Mouse (Mus musculus) ovary, postnatal 14 days (tissue): ENCODE data around the gene Ddx31.

ENCODE experiments used
- DNase-seq: peaks from one replicate; pipeline ENCODE4 v3.0.0; 2022; ENCODE audit warnings: low spot score

The Ddx31 gene

DNA sequence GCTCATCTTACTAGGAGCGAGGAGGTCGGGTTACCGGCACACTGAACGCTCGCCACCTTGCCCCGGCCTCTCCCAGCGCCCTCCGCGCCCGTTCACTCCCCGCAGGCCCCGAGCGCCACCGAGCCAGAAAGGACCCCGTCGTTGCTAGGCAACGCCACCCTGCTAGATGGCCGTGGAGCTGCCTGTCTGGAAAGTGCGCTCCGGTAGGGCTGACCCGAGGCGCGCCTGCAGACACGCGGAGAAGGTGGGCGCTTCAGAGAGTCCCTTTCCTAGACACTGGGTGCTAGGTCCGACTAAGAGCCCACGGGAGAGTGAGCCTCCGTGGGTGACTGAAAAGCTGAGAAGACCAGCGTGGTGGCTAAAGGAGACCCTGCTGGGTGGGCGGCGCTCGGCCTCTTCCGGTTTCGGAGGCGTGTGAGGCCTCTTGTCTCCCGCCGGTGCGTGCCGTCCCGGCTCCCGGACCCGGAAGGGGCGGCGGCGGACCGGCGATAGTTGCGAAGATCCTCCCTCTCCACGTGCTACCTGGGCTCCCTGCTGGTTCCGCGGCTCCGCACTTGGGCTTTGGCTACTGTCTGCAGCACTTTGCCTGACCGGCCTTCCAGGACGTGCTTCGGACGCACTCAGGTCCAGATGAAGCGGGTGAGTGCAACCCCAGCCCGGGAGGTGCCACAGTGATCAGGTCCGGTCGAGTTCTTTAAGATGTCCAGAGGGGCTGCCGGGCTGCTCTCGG, at the start of gene Ddx31, which contains the start of gene Gtf3c4:
Gene Ddx31, plus strand, starts transcription at position 185 of the 730 bp plus-strand sequence.
Gene Gtf3c4, minus strand, starts transcription at position 139 of the 730 bp plus-strand sequence.
- DNase-seq, result peak; percentile 92

DNA sequence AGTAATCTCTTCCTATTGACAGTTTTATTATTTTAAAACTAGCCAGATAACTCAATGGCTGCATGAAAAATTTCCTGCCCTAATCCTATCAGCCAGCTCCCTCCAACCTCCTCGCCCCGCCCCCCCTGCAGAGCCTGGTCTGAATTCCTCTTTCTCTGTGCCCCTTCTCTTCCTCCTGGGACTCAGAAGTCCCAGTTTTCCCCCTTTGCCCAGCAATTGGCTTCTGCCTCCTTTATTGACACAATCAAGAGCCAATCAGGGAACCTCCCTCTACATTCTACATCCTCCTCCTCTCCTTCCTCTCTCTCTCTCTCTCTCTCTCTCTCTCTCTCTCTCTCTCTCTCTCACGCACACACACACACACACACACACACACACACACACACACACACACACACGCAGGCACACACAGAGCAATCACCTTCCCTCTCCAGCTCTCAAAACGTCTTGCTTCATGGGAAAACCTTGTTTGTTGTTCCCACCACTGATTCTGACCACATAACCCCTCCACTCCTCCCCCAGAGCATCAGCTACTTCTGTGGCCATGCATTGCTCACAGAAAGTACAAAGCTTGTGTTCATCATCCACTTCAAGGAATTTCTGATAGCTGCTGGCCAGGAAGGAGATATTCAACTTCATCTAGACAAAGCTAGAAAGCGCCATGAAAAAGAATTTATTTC, 47.1 kb upstream of the Ddx31 start:
- peak; percentile 13 for DNase-seq

DNA sequence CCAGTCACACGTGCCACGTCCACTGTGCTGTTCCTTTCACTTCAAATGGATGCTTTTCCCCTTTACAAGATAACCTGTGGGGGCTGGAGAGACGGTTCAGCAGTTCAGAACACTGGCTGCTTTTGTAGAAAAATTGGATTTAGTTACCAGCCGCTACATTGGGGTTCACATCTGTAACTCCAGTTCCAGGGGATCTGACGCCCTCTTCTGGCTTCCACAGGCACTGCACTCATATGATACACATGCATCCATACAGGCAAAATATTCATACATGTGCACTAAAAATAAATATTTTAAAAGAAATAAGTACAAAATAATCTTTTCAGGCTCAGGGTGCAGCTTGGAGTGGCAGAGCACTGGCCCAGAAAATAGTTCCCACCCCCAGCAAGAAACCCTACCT, 45.6 kb upstream of the Ddx31 start:
- DNase-seq, result no peak

DNA sequence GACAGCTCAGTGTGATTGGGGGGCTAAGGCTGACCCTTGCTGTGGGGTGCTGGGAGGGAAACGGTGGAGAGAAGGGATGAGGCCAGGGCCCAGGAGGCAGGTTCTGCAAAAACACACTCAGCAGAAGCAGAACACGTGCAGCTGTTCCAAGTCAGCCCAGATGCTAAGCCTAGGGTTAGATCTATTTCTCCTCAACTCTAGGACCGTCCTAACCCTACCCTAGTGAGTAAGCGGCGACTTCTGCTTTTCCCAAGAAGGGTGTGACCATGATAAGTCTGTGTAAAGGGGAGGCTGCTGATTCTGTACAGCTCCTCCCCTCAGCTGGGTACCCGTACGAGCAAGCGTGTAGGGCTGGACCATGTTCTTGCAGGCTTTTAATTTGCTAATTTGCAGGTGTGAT, 43.9 kb upstream of the Ddx31 start:
- no peak for DNase-seq

DNA sequence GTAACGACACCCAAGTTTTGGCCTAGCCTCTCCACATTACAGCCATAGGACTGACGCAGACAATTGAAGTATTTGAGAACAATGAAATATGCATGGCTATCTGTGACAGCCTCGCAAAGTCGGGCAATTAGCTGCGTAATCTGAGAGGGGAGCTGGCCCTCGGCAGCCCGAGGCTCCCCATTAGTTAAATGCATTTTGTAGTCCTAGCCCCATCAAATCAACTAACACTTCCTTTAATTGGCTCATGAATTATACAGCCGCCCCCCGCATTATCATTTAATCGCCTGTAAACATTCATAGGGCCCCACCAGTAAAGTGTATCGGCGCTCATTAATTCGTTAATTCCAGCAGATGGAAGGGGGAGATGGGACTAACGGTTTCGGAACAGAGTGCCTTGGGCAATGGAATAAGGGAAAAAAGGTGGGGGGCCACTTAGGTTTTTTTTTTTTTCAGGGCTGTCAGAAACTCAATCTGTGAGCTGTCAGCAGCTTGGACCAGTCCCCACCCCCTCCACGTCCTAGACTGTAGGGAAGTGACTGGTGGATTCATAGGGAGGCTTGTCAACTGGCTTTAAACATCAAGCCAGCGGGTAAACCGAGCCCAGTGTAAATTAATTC, 42.6 kb upstream of the Ddx31 start:
- no peak for DNase-seq

DNA sequence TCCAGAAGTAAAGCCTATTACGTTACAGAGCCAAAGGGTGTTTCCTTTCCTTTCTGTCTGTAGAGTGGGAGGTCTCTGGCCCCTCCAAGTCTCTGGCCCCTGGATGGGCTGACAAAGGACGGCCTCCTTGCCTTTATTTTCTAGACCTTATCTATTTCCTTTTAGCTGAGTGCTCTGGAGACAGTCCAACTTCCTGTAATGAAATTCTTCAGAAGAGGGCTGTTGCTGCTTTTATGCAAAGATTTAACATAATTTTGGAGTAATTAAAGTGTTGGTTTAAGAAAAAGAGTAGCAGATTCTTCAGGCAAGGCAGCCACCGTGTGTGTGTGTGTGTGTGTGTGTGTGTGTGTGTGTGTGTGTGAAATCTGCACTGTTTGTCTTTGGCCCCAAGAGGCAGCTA, 41.8 kb upstream of the Ddx31 start:
- DNase-seq, result no peak

DNA sequence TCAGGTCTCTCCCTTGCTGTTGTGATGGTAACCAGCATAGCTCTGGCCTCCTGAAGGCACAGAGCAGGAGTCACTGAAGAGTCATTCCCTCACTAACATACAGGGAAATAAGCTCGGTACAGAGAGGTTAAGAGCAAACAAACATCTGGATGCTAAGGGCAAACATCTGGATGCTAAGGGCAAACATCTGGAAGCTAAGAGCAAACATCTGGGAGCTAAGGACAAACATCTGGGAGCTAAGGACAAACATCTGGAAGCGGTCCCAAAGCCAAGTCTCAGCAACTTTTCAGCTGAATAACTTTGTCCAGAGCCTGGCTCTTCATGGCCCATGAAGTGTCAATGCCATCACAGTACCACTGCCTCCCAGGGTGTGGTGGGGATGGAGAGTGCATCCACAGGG, 40.6 kb upstream of the Ddx31 start:
- no peak for DNase-seq

DNA sequence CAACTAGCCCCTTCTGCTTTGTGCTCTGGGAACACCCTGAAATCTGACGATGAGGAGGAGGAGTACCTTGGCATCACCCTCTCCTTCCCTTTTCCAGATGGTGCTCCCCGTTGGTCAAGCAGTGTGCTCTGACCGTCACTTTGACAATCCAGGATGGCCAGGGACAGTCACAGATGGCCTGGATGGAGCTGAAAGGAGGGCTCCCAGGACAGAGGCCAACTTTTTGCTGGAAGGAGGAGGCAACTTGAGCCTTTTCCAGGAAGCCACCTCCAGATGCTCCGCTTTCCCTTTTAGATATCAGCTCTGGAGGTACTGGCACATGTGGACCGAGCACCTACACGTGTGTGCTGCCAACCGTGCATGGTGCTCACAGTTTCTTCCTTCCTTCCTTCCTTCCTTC, 36.8 kb upstream of the Ddx31 start:
- DNase-seq, result no peak

DNA sequence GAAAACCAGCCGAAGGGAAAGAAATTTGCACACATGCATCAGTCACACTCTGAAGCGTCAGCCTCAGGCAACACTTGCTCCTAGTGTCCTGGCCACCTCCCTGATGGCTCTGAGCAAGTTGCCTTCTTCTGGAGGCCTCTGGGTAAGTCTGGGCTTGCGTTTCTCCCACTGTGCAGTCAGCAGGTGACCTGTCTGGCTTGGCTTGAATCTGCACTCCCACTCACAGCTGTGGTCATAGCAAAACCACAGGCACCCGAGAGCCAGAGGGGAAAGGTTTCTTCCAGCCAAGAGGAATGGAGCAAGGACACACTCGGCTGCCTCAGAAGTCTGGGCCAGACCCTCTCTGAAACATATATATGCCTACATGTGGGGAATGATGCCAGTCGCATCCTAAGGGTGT, 31.4 kb upstream of the Ddx31 start:
- DNase-seq, result no peak

DNA sequence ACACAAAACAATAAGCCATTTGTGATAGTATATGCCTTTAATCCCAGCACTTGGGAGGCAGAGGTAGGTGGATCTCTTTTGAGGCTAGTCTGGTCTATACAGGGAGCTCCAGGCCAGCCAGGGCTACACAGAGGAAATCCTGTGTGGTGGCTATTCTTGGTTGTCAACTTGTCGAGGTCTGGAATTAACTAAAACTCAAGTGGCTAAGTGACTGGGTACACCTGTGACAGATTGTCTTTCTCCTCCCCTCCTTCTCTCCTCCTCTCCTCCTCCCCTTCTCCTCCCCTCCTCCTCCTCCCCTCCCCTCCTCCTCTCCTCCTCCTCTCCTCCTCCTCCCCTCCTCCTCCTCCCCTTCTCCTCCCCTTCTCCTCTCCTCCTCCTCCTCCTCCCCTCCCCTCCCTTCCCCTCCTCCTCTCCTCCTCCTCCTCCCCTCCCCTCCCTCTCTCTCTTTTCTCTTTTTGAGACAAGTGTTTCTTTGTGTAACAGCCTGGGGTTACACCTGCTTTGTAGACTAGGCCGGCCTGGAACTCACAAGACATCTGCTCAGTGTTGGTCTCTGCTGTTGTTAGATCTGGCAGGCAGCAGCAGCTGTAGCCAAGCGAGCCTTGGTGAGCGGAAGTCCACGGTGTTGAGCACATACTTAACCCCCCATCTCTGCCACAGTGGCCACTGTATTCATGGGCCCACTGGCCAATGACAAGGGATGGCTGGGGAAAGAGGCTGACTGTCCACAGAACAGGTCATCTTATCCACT, 29.8 kb upstream of the Ddx31 start:
- DNase-seq, result no peak

DNA sequence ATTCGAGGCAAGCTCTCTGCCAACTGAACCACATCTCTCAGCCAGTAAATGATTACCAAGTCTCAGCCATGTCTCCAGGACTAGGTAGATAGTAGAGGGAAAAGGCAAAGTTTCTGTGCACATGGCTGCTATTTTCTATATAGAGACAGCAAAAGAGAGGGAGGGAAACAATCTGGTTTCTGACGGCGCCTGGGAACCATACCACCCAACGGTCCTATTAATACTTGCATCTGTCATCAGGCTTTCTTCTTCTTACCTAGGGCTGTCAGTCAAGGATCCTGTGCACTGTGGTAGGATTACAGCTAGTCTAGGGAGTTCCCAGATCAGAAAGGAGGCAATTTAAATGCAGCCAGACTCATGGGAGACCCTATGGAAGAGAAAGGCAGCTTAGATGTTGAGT, 21.3 kb upstream of the Ddx31 start:
- DNase-seq, result no peak

DNA sequence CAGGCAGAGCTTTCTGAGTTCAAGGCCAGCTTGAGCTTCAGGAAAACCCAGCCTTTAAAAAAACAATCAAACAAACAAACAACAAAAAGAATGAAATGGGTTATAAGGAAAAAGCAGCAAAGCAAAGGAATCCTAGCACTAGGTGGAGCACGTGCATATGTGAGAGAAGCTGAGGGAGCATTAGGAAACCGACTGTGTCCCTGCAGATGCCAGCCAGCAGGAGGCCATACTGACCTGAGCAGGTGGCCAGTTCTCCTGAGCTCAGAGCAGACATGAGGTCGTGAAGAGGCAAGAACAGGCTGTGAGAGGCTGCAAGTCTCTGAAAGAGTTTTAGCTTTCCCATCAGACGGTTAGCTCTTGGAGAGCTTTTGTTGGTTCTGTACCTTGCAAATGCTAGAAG, 10.9 kb upstream of the Ddx31 start:
- no peak for DNase-seq

DNA sequence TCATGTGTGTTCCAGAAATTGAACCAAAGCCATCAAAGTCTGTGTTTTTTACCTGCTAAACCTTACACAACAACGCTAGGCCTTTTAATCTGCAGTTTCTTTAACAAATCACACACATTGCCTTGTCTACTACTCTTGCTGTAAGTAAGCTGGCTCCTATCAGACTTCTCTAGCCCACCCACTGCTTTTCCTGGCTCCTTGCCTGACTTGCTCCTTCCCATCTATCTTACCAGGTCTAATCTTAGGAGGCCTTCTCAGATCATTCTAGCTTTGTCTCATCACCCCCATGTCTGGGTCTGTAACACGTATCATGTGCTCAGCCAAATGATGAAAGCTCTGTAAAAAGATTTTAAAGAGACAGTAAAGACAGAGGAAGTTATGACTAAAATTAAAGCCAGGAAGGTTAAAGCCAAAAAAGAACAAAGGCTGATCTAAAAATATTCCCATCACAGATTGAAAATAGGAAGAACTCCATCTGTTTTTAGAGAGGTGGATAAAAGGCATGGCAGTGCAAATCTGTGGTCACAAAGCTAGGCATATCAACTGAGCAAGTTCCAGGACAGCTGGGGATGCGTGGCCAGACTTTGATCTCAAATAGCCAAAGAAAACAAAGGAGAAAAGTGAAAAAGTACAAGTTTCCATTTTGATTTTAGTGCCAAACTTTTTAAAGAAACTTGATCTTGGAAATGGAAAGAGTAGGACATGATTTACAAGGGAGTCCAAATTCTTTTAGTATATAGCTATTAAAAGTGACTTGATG, 3.8 kb upstream of the Ddx31 start:
- no peak for DNase-seq

DNA sequence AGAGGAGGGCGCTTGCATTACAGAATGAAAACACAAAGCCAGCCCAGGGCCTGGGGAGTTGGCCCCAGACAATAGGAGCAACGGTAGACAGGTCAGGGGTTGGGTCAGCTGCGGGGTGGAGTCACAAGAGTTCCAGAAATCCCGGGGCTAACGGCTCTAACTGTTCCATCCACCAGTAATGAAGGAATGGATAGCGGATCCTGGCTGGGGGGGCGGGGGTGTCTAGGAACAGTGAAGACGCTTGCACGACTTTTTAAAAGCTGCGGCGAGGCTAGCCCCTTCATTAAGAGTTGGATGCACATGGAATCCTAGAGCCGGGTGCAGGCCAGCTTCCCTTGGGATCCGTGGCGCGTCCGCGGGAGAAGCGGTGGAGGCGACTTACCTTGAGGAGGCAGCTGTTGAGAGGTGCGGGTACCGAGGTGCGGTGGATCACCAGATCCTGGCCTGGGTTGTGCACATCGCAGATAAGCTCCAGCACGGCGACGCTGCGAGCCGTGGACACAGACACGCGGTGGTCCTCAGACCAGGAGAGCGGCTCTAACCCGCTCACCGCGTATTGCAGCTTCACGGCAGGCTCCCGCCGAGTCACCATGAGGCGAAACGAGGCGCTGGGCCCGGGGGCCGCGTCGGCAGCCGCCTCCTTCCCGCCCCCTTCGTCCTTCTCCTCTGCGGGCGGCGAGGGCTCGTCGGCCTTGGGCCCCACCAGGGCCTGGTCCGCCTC, 545 bp upstream of the Ddx31 start:
- peak; percentile 6 for DNase-seq

DNA sequence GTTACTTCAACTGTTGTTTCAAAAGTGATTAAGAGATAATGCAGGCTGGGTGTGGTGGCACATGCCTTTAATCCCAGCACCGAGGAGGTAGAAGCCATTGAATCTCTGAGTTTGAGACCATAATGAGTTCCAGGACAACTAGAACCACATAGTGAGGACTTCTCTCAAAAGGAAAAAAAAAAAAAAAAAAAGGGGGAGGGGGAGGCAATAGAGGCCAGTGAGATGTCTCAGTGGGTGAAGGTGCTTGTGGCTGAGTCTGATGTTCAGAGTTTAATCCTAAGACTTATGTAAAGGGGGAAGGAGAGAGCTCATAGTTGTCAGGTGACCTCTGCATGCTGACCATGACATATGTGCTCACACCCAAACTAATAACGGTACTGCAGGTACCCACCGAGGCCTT, 1.8 kb downstream of the Ddx31 start:
- no peak for DNase-seq

DNA sequence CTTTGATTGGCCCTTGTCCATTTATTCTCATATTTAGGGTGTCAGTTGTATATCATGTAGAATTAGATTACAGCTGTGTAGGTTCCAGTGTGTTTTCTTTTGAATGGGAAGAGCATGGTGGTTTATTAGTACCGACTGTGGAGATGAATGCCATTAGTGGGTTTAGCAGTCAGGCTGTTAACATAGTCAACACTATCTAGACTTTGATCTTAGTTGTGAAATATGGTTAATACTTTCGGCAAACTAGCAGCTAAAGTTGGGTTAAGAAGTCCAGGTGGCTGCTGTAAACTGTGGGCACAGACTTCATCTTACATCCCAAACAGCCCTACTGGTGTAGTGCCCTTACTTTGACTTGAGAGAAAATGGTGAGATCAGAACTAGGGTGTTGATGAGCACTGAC, 8.7 kb downstream of the Ddx31 start:
- no peak for DNase-seq

DNA sequence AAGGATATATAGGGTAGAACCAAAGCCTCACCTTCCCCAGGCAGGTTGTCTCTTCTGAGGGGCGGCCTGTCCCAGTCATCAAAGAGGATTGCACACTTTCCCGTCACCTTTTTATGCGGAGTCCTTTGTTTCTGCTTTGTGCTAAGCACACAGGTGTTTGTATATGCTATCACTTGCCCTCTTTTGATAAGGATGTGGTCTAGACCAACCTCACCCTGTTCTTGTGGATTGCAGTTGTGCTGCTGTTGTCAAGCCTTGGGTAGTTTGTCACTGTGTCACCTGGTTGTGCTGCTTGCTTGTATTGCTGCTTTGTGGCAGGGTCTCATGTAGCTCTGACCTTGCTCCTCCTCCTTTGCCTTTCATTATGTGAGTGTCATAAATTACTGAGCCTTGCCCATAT, 12.4 kb downstream of the Ddx31 start:
- no peak for DNase-seq

DNA sequence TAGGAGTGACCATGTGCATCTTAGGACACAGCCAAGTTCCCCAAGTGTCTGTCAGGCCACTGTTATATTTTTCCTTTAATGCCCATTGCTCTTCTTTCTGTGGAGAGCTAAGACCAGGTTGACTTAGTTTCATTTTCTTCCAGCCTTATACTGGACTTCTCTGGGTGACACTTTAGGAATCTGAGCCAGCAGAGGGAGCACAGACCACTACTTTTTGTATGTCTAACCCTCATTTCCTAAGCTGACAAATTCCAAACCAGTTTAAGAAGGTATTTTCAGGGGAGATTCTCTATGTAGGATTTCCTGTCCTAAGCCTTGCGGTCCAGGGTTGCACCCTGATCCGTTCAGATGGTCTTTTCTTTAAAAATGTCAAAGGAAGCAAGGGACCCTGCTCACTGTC, 15.6 kb downstream of the Ddx31 start:
- no peak for DNase-seq

DNA sequence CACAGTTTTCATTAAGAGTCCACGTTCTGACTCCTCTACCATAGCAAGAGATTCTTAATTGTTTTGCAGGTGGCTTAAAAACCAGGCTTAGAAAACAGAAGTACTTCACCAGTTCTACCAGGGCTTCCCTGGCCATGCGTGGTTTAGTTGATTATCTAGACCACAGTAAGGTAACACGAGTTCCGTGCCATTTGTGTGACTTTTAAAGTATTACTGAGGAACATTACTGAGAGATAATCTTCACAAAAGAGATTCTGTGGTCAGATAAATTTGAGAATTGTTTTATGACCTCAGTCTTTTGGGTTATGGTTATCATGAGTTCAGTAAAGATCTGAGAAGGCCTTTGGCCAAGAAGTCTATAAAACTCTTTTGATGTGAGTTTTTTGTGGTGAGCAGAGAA, 19.1 kb downstream of the Ddx31 start:
- DNase-seq, result no peak

DNA sequence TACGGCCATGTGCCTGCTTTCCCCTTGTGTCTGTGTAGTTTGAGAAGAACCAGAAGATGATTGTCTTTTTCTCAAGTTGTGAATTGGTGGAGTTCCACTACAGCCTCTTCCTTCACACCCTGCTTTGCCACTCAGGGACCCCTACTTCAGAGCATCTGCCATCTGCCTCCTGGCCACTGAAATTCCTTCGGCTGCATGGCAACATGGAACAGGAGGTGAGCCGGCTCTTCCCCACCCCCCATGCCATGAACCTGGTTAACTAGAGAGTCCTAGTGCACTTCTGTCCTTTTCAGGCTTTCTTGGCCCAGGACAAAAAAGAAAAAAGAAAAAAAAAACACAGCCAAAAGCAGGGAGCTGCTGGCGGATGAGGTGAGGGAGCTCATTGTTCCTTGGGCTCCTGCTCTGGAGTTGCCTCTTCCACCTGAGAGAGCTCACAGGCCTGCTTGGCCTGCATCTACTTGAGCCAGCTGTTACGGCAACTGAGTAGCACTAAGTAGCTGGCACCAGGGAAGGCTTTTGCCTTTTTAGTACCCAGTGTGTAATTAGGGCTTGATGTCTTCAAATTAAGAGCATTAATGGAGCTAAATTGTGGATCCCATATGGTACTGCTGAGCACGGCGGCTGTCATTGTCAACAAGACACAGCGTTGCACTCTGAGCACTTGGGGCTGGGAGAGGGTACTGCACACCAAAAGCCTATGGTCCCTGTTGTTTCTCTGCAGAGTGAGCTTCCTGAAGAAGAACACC, 20.6 kb downstream of the Ddx31 start:
- DNase-seq, result no peak

DNA sequence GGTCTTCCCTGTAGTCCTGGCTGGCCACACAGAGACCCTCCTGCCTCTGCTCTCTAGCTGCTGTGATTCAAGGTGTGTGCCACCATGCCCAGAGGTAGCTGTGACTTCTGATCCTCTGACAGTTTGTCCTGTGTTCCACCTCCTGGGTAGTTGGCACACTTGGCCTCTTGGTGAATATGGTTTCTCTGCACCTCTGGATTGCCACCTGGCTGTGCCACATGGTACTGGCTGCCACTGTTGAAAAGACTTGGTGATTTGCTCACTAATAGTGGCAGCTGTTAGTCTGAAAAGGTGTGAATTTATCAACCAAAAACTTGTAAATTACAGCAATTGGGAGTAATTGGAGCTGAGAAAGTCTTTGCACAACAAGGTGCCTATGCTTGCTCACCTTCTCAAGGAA, 23.7 kb downstream of the Ddx31 start:
- DNase-seq, result no peak
